Mouse (Mus musculus) cerebellum, adult 9-11 months (tissue): ENCODE measurements around the gene Mcm10.

ENCODE experiments used
- DNase-seq: peaks from one replicate; pipeline ENCODE4 v3.0.0; 2022

The Mcm10 gene

GRCm38 (mm10) chr2:5012491-5013324 lies at the start of gene Mcm10:
Gene Mcm10 (minus strand): TSS chr2:5012791.
- peak; percentile 83 for DNase-seq

GRCm38 (mm10) chr2:5061133-5061708 lies 48.6 kb upstream of the Mcm10 start:
- no peak for DNase-seq

GRCm38 (mm10) chr2:5059997-5060396 lies 47.4 kb upstream of the Mcm10 start:
- DNase-seq, result no peak

- no peak for DNase-seq
Measured at GRCm38 (mm10) chr2:5058436-5058835, 45.8 kb upstream of the Mcm10 start.

- no peak for DNase-seq
Measured at GRCm38 (mm10) chr2:5050562-5050961, 38.0 kb upstream of the Mcm10 start.

- DNase-seq, result no peak
Measured at GRCm38 (mm10) chr2:5047016-5047415, 34.4 kb upstream of the Mcm10 start.

- DNase-seq, result no peak
Measured at GRCm38 (mm10) chr2:5045269-5045965, 32.8 kb upstream of the Mcm10 start.

GRCm38 (mm10) chr2:5044321-5044720 lies 31.7 kb upstream of the Mcm10 start:
- DNase-seq, result no peak

- no peak for DNase-seq
Measured at GRCm38 (mm10) chr2:5043476-5043761, 30.8 kb upstream of the Mcm10 start.

GRCm38 (mm10) chr2:5042616-5043475 lies 30.3 kb upstream of the Mcm10 start:
- no peak for DNase-seq

- DNase-seq, result no peak
Measured at GRCm38 (mm10) chr2:5041854-5042253, 29.3 kb upstream of the Mcm10 start.

- no peak for DNase-seq
Measured at GRCm38 (mm10) chr2:5040281-5041161, 27.9 kb upstream of the Mcm10 start.

GRCm38 (mm10) chr2:5039350-5040170 lies 27.0 kb upstream of the Mcm10 start:
- no peak for DNase-seq

GRCm38 (mm10) chr2:5038320-5038719 lies 25.7 kb upstream of the Mcm10 start:
- peak; percentile 81 for DNase-seq

GRCm38 (mm10) chr2:5037390-5037789 lies 24.8 kb upstream of the Mcm10 start:
- no peak for DNase-seq

- no peak for DNase-seq
Measured at GRCm38 (mm10) chr2:5036411-5037076, 24.0 kb upstream of the Mcm10 start.

GRCm38 (mm10) chr2:5035241-5035640 lies 22.6 kb upstream of the Mcm10 start:
- DNase-seq, result no peak

- no peak for DNase-seq
Measured at GRCm38 (mm10) chr2:5034801-5035200, 22.2 kb upstream of the Mcm10 start.

GRCm38 (mm10) chr2:5033546-5034420 lies 21.2 kb upstream of the Mcm10 start:
- no peak for DNase-seq

- no peak for DNase-seq
Measured at GRCm38 (mm10) chr2:5032665-5033064, 20.1 kb upstream of the Mcm10 start.
